Mouse (Mus musculus) MEL (cell line): ENCODE measurements around the gene Zfp1. TPM values are rescaled to one million over a fixed set of nuclear protein-coding genes. Genes with fewer than 3 reads are reported as not detected.

Source experiments
- DNase-seq: peaks from one replicate; pipeline ENCODE4 v3.0.0; 2011; ENCODE audit warnings: low read depth, low spot score
- H3K27ac ChIP-seq: 2 replicates; pipeline ENCODE4 v1.5.1; 2012; ENCODE audit warnings: low read depth, mild to moderate bottlenecking, control low read depth, low read length, moderate library complexity; ENCODE audit not compliant: control insufficient read depth
- H3K27me3 ChIP-seq, 2 experiments: fragments of 150-350 bp in 1 of 2; sonication (generic) in 1 of 2; 2 replicates each; pipeline ENCODE4 v1.6.1; 2012; ENCODE audit warnings: low read length in 2 of 2, mild to moderate bottlenecking in 2 of 2, improper control_type of control experiment in 1 of 2, moderate library complexity in 1 of 2; ENCODE audit not compliant: insufficient read depth in 2 of 2, control insufficient read depth in 1 of 2
- H3K36me3 ChIP-seq, 2 experiments: 2 replicates each; pipeline ENCODE4 v1.6.1; 2012 to 2014; ENCODE audit warnings: low read length in 2 of 2, improper control_type of control experiment in 1 of 2, inconsistent platforms in 1 of 2, mild to moderate bottlenecking in 1 of 2; ENCODE audit not compliant: insufficient read depth in 2 of 2, control insufficient read depth in 1 of 2
- H3K4me1 ChIP-seq, 2 experiments: fragments of 150-350 bp in 1 of 2; sonication (generic) in 1 of 2; 2 replicates each; pipeline ENCODE4 v1.6.1; 2012; ENCODE audit warnings: low read length in 2 of 2, improper control_type of control experiment in 1 of 2, mild to moderate bottlenecking in 1 of 2; ENCODE audit not compliant: insufficient read depth in 2 of 2, control insufficient read depth in 1 of 2
- H3K4me3 ChIP-seq, 2 experiments: fragments of 150-350 bp in 1 of 2; sonication (generic) in 1 of 2; 2 replicates each; pipeline ENCODE4 v1.5.1; 2012; ENCODE audit warnings: low read depth in 2 of 2, low read length in 2 of 2, mild to moderate bottlenecking in 2 of 2, moderate library complexity in 2 of 2, control low read depth in 1 of 2, improper control_type of control experiment in 1 of 2; ENCODE audit not compliant: control insufficient read depth in 1 of 2, insufficient read depth in 1 of 2
- H3K79me2 ChIP-seq: 2 replicates; pipeline ENCODE4 v1.6.1; 2012; ENCODE audit warnings: mild to moderate bottlenecking, low read length, moderate library complexity; ENCODE audit not compliant: control insufficient read depth, poor library complexity, insufficient read depth
- H3K9ac ChIP-seq: 2 replicates; pipeline ENCODE4 v1.6.1; 2012; ENCODE audit warnings: low read depth, mild to moderate bottlenecking, control low read depth, low read length, moderate library complexity; ENCODE audit not compliant: control insufficient read depth, poor library complexity, severe bottlenecking
- H3K9me3 ChIP-seq: fragments of 150-350 bp; sonication (generic); replicated peaks from 2 replicates; pipeline ENCODE4 v1.6.1; 2012; ENCODE audit warnings: mild to moderate bottlenecking, low read length, improper control_type of control experiment, moderate library complexity; ENCODE audit not compliant: insufficient read depth
- BHLHE40 ChIP-seq: IDR thresholded peaks from 2 replicates; pipeline ENCODE4 v1.6.1; 2012; ENCODE audit warnings: low read depth, mild to moderate bottlenecking, inconsistent platforms, low read length, improper control_type of control experiment, borderline replicate concordance
- CHD1 ChIP-seq: IDR thresholded peaks from 2 replicates; pipeline ENCODE4 v1.6.1; 2012; ENCODE audit warnings: low read depth, mild to moderate bottlenecking, inconsistent platforms, low read length, improper control_type of control experiment
- CTCF ChIP-seq, 3 experiments: IDR thresholded peaks in 2 of 3; conservative IDR thresholded peaks in 1 of 3; 2 replicates each; pipeline ENCODE4 v1.5.1; 2011 to 2012; ENCODE audit warnings: low read length in 3 of 3, low read depth in 2 of 3, mild to moderate bottlenecking in 2 of 3, improper control_type of control experiment in 1 of 3, inconsistent platforms in 1 of 3, mixed read lengths in 1 of 3, moderate library complexity in 1 of 3; ENCODE audit not compliant: control insufficient read depth in 1 of 3, insufficient read depth in 1 of 3, poor library complexity in 1 of 3, severe bottlenecking in 1 of 3
- E2F4 ChIP-seq: IDR thresholded peaks from 2 replicates; pipeline ENCODE4 v1.6.1; 2011; ENCODE audit warnings: low read depth, low read length, improper control_type of control experiment, borderline replicate concordance
- ELF1 ChIP-seq: IDR thresholded peaks from 2 replicates; pipeline ENCODE4 v1.6.1; 2014; ENCODE audit warnings: low read depth, mild to moderate bottlenecking, inconsistent platforms, low read length, improper control_type of control experiment, moderate library complexity
- EP300 ChIP-seq, 2 experiments: IDR thresholded peaks; 2 replicates each; pipeline ENCODE4 v1.6.1; 2011; ENCODE audit warnings: improper control_type of control experiment in 2 of 2, low read length in 2 of 2, low read depth in 1 of 2, mild to moderate bottlenecking in 1 of 2
- ETS1 ChIP-seq: IDR thresholded peaks from 2 replicates; pipeline ENCODE4 v1.6.1; 2012; ENCODE audit warnings: low read depth, mild to moderate bottlenecking, inconsistent platforms, low read length, improper control_type of control experiment, moderate library complexity
- GABPA ChIP-seq: IDR thresholded peaks from 2 replicates; pipeline ENCODE4 v1.6.1; 2012; ENCODE audit warnings: low read depth, mild to moderate bottlenecking, inconsistent platforms, low read length, improper control_type of control experiment, moderate library complexity
- GATA1 ChIP-seq: IDR thresholded peaks from 2 replicates; pipeline ENCODE4 v1.6.1; 2011; ENCODE audit warnings: low read depth, low read length, improper control_type of control experiment
- HCFC1 ChIP-seq: IDR thresholded peaks from 2 replicates; pipeline ENCODE4 v1.6.1; 2012; ENCODE audit warnings: low read depth, mild to moderate bottlenecking, inconsistent platforms, low read length, improper control_type of control experiment, moderate library complexity
- JUND ChIP-seq: IDR thresholded peaks from 2 replicates; pipeline ENCODE4 v1.6.1; 2011; ENCODE audit warnings: low read depth, mild to moderate bottlenecking, improper control_type of control experiment, low read length
- KAT2A ChIP-seq: conservative IDR thresholded peaks from 2 replicates; pipeline ENCODE4 v1.6.1; 2012; ENCODE audit warnings: low read depth, low read length, improper control_type of control experiment, inconsistent platforms
- MAFK ChIP-seq: IDR thresholded peaks from 2 replicates; pipeline ENCODE4 v1.6.1; 2011; ENCODE audit warnings: low read depth, mild to moderate bottlenecking, low read length, improper control_type of control experiment, borderline replicate concordance
- MAX ChIP-seq: IDR thresholded peaks from 2 replicates; pipeline ENCODE4 v1.6.1; 2011; ENCODE audit warnings: low read length, improper control_type of control experiment
- MAZ ChIP-seq: IDR thresholded peaks from 2 replicates; pipeline ENCODE4 v1.6.1; 2012; ENCODE audit warnings: low read depth, mild to moderate bottlenecking, inconsistent platforms, low read length, improper control_type of control experiment
- MEF2A ChIP-seq: IDR thresholded peaks from 2 replicates; pipeline ENCODE4 v1.6.1; 2014; ENCODE audit warnings: low read depth, mild to moderate bottlenecking, inconsistent platforms, low read length, improper control_type of control experiment; ENCODE audit not compliant: poor library complexity, insufficient replicate concordance, severe bottlenecking; ENCODE audit errors: extremely low read depth
- MXI1 ChIP-seq: IDR thresholded peaks from 2 replicates; pipeline ENCODE4 v1.6.1; 2011; ENCODE audit warnings: mild to moderate bottlenecking, low read depth, low read length, improper control_type of control experiment
- MYB ChIP-seq: IDR thresholded peaks from 2 replicates; pipeline ENCODE4 v1.6.1; 2011; ENCODE audit warnings: mild to moderate bottlenecking, low read depth, low read length, improper control_type of control experiment
- MYC ChIP-seq: IDR thresholded peaks from 2 replicates; pipeline ENCODE4 v1.6.1; 2011; ENCODE audit warnings: low read depth, mild to moderate bottlenecking, low read length, improper control_type of control experiment, moderate library complexity
- NELFE ChIP-seq: IDR thresholded peaks from 2 replicates; pipeline ENCODE4 v1.6.1; 2011; ENCODE audit warnings: low read depth, low read length, improper control_type of control experiment
- NRF1 ChIP-seq: IDR thresholded peaks from 2 replicates; pipeline ENCODE4 v1.6.1; 2014; ENCODE audit warnings: low read depth, mild to moderate bottlenecking, inconsistent platforms, low read length, improper control_type of control experiment, moderate library complexity; ENCODE audit not compliant: poor library complexity, insufficient read depth, severe bottlenecking
- POLR2A ChIP-seq, 2 experiments: IDR thresholded peaks; 2 replicates each; pipeline ENCODE4 v1.6.1; 2011 to 2012; ENCODE audit warnings: low read length in 2 of 2, mild to moderate bottlenecking in 2 of 2, control low read depth in 1 of 2, improper control_type of control experiment in 1 of 2, low read depth in 1 of 2, moderate library complexity in 1 of 2; ENCODE audit not compliant: control insufficient read depth in 1 of 2, insufficient read depth in 1 of 2, poor library complexity in 1 of 2
- POLR2AphosphoS5 ChIP-seq: IDR thresholded peaks from 2 replicates; pipeline ENCODE4 v1.6.1; 2012; ENCODE audit warnings: low read depth, borderline replicate concordance, mild to moderate bottlenecking, inconsistent platforms, low read length, moderate library complexity, mixed read lengths
- RAD21 ChIP-seq: IDR thresholded peaks from 2 replicates; pipeline ENCODE4 v1.6.1; 2011; ENCODE audit warnings: mild to moderate bottlenecking, low read depth, low read length, improper control_type of control experiment
- RCOR1 ChIP-seq: IDR thresholded peaks from 2 replicates; pipeline ENCODE4 v1.6.1; 2012; ENCODE audit warnings: low read depth, mild to moderate bottlenecking, inconsistent platforms, low read length, improper control_type of control experiment
- SIN3A ChIP-seq: IDR thresholded peaks from 2 replicates; pipeline ENCODE4 v1.6.1; 2012; ENCODE audit warnings: low read length, improper control_type of control experiment, inconsistent platforms
- SMC3 ChIP-seq: IDR thresholded peaks from 2 replicates; pipeline ENCODE4 v1.6.1; 2011; ENCODE audit warnings: low read depth, low read length, improper control_type of control experiment
- TAL1 ChIP-seq: IDR thresholded peaks from 2 replicates; pipeline ENCODE4 v1.6.1; 2012; ENCODE audit warnings: mild to moderate bottlenecking, inconsistent platforms, low read length, moderate library complexity, mixed read lengths
- UBTF ChIP-seq: IDR thresholded peaks from 2 replicates; pipeline ENCODE4 v1.6.1; 2012; ENCODE audit warnings: low read depth, mild to moderate bottlenecking, inconsistent platforms, low read length, improper control_type of control experiment, moderate library complexity, borderline replicate concordance; ENCODE audit not compliant: insufficient read depth
- USF1 ChIP-seq: IDR thresholded peaks from 2 replicates; pipeline ENCODE4 v1.6.1; 2014; ENCODE audit warnings: low read depth, mild to moderate bottlenecking, inconsistent platforms, low read length, improper control_type of control experiment, moderate library complexity
- USF2 ChIP-seq, 2 experiments: IDR thresholded peaks; 2 replicates each; pipeline ENCODE4 v1.6.1; 2011 to 2012; ENCODE audit warnings: improper control_type of control experiment in 2 of 2, low read length in 2 of 2, borderline replicate concordance in 1 of 2, inconsistent platforms in 1 of 2, low read depth in 1 of 2, mild to moderate bottlenecking in 1 of 2; ENCODE audit not compliant: insufficient read depth in 1 of 2
- ZC3H11A ChIP-seq: IDR thresholded peaks from 2 replicates; pipeline ENCODE4 v1.6.1; 2012; ENCODE audit warnings: low read depth, mild to moderate bottlenecking, inconsistent platforms, low read length, improper control_type of control experiment
- ZMIZ1 ChIP-seq: IDR thresholded peaks from 2 replicates; pipeline ENCODE4 v1.6.1; 2012; ENCODE audit warnings: low read depth, mild to moderate bottlenecking, inconsistent platforms, low read length, improper control_type of control experiment, moderate library complexity
- polyA plus RNA-seq, 2 experiments: library from polyadenylated mRNA; stranded (reverse) in 1 of 2; unstranded in 1 of 2; fragments of >175 nt in 1 of 2; fragments of >200 nt in 1 of 2; gene quantifications; 2 replicates each; pipeline versions ENCODE4 v1.2.1 to v1.2.4; 2012; ENCODE audit warnings: low replicate concordance in 2 of 2, low read depth in 1 of 2; ENCODE audit not compliant: insufficient read length in 2 of 2, insufficient read depth in 1 of 2, missing spikeins in 1 of 2
- total RNA-seq: library from RNA; depleted of rRNA; stranded (reverse); fragments of 300-350 nt; gene quantifications from 2 replicates; pipeline ENCODE4 v1.2.3, GENCODE M21; 2012; rRNA removed

Zfp1 gene
- 12.0 and 12.2 TPM in 2 replicates for total RNA-seq
- 10 to 100 TPM in 1 of 2 experiments, not detected in 1; 12.4 TPM for polyA plus RNA-seq

DNA sequence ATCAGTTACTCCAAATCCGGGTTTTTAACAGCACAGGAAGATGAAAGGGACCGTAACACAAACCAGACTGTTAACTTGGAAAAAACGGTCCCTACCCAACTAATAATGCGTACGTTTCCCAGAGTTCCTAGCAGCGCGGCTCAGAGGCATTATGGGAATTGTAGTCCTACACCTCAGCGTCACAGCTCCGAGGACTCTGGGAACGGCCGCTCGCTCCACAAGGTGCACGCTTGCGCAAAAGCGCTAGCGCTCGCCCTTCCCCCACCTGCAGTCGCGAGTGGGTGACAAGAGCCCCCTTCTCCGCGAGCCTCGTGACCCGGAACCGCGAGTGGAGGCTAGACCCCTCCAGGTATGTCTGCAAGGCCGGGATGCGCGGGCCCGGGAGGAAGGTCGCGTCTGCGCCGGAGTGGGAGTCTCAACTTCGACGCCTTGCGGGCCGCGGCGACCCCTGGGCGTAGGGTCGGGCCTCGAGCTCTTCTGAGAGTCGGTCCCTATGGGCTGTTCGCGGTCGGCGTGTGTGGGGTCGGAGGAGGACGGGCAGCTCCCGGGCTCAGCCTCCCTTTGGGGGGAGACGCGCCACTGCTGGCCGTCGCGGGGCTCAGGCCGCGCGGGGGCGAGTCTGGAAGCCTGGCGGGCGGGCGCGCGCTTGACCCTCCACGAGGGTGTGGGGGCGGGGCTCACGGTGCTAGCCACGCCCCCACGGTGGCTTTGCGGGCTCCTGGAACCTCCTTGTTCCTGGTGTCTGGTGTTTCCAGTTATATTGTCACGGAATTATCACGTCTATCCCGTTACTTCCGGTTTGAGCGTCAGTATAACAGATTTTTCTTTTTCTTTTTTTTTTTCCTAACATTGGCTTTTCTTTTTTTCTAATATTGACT lies at the start of gene Zfp1:
Gene Zfp1 (plus strand): TSS at position 138 of the 878 bp plus-strand sequence.
- Histone ChIP-seq H3K27me3 (no peaks in the 10 kb centered on the region), H3K27ac (peak within 1 kb of the TSS; percentile 98)
- TF ChIP-seq CHD1 (no peak), MAFK (no peak; the same call in 1 of the 2 replicates), POLR2A (IDR thresholded peaks at IDR 0.05; ENCODE audit: control insufficient read depth in 1 of 2, insufficient read depth in 1 of 2, low read depth in 1 of 2, low read length in 2 of 2, poor library complexity in 1 of 2) (peak; percentile 64 to 84; a peak in 3 of 4 replicates), CTCF (IDR thresholded peaks at IDR 0.05 in 2 of 3, conservative IDR thresholded peaks at IDR 0.05 in 1 of 3; ENCODE audit: control insufficient read depth in 1 of 3, insufficient read depth in 1 of 3, low read depth in 2 of 3, low read length in 3 of 3, poor library complexity in 1 of 3, severe bottlenecking in 1 of 3) (0 out of 6 replicates have a peak, but pooled peaks of 1 of the 3 experiments have one; percentile 3), TAL1 (no peak), JUND (peak; percentile 37; the same call in 1 of the 2 replicates), KAT2A (peak; percentile 89), USF2 (IDR thresholded peaks at IDR 0.05; ENCODE audit: borderline replicate concordance in 1 of 2, insufficient read depth in 1 of 2, low read depth in 1 of 2, low read length in 2 of 2) (no peak), RCOR1 (0 out of 2 replicates have a peak, but pooled peaks have one; percentile 11), MYC (peak; percentile 89), SIN3A (peak; percentile 84), NRF1 (peak; percentile 74), GATA1 (0 out of 2 replicates have a peak, but pooled peaks have one; percentile 6), GABPA (no peak), HCFC1 (peak; percentile 98), POLR2AphosphoS5 (no peak), ZMIZ1 (peak; percentile 52), MYB (peak; percentile 96), MXI1 (peak; percentile 63; the same call in 1 of the 2 replicates), ZC3H11A (no peak), E2F4 (no peak), MEF2A (no peak), ETS1 (peak; percentile 70; the same call in 1 of the 2 replicates), ELF1 (peak; percentile 89), SMC3 (no peak), UBTF (no peak), BHLHE40 (no peak; the same call in 1 of the 2 replicates), NELFE (peak; percentile 72), MAX (peak; percentile 71), MAZ (peak; percentile 65; the same call in 1 of the 2 replicates), RAD21 (no peak), USF1 (peak; percentile 24; the same call in 1 of the 2 replicates), EP300 (IDR thresholded peaks at IDR 0.05; ENCODE audit: low read depth in 1 of 2, low read length in 2 of 2) (peak in 1 of 2 experiments; percentile 66; a peak in 2 of 4 replicates)

More for the DNA sequence above, at the start of gene Zfp1:
- H3K79me2 ChIP-seq = peaks cover 23% of the 10 kb centered on the region
- H3K9me3 ChIP-seq = no peaks in the 10 kb centered on the region
- H3K4me1 ChIP-seq = peaks cover 3 to 18% of the 10 kb centered on the region in 2 experiments; a peak in 3 of 4 replicates
- peak within 1 kb of the TSS; percentile 89 to 92 for H3K4me3 ChIP-seq
- H3K9ac ChIP-seq = peak within 1 kb of the TSS; percentile 95
- H3K36me3 ChIP-seq = peaks cover 0 to 16% of the 10 kb centered on the region in 2 experiments; a peak in 2 of 4 replicates
- peak; percentile 98 for DNase-seq
